Mouse (Mus musculus): ENCODE data around the gene 6430571L13Rik.

GRCm38 (mm10) chr9:107297059-107297458 is 43.3 kb upstream of the 6430571L13Rik start:
- TF ChIP-seq CTCF (IDR thresholded peaks at IDR 0.05; ENCODE audit: extremely low read depth, insufficient read depth, insufficient read length, insufficient replicate concordance) (no peak), POLR2A (IDR thresholded peaks at IDR 0.05; ENCODE audit: low read depth, low read length) (no peak)
